Mouse (Mus musculus): ENCODE data around the gene Ptges.

Gene Ptges

DNA sequence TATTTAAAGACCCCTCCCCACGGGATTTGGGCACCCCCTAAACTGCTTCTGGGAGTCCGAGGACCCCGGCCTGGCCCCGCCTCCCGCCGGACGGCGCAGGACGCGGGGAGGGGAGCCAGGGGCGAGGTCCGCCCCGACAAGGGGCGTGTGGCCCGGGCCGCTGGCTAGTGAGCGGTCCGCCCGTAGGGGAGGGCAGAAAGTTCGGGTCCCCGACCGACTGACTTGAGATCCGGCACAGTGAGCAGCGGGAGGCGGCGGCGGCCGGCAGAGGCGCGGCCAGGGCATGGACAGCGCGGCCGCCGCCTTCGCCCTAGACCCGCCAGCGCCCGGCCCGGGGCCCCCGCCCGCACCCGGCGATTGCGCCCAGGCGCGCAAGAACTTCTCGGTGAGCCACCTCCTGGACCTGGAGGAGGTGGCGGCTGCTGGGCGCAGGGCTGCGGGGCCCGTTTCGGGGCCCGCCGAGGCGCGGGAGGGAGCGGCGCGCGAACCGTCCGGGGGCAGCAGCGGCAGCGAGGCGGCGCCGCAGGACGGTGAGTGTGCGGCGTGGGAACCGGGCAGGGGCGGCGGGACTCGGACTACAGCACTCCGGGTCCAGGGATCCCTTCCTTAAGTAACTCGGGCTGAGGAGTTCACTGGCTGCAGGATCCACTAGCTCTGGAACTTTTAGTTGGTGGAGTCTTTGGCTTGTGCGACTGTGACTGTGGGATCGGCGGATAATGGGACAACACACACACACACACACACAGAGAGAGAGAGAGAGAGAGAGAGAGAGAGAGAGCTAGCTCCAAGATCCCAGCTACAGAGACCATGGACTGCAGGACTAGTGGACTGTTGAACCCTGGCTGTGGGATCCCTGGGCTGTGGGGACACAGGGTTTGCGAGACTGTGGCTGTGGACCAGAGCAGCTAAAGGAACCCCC, 84.3 kb downstream of the Ptges start:
- DNase-seq = no peak

GRCm38 (mm10) chr2:30842615-30843014, 87.0 kb downstream of the Ptges start:
- no peak for DNase-seq

Data from cerebellum, adult 11 months (tissue).